Mouse (Mus musculus) myocyte (in vitro differentiated cells): ENCODE data around the gene Cyp4f14. TPM values are rescaled to one million over a fixed set of nuclear protein-coding genes. Genes with fewer than 3 reads are reported as not detected.

Experiments
- H3K27me3 ChIP-seq: one replicate; pipeline ENCODE4 v1.6.1; 2011; ENCODE audit not compliant: control insufficient read depth, insufficient read depth, insufficient read length
- H3K36me3 ChIP-seq: one replicate; pipeline ENCODE4 v1.6.1; 2011; ENCODE audit not compliant: control insufficient read depth, insufficient read depth
- H3K4me2 ChIP-seq: one replicate; pipeline ENCODE4 v1.6.1; 2011; ENCODE audit warnings: low read depth, control low read depth
- H3K4me3 ChIP-seq: one replicate; pipeline ENCODE4 v1.5.1; 2011; ENCODE audit warnings: mild to moderate bottlenecking, control low read depth, moderate library complexity
- H3K79me2 ChIP-seq: one replicate; pipeline ENCODE4 v1.6.1; 2011; ENCODE audit not compliant: control insufficient read depth, insufficient read depth
- H3ac ChIP-seq: one replicate; pipeline ENCODE4 v1.6.1; 2011; ENCODE audit not compliant: control insufficient read depth, insufficient read length
- CEBPB ChIP-seq: IDR thresholded peaks from 2 replicates; pipeline ENCODE4 v1.6.1; 2011; ENCODE audit warnings: mild to moderate bottlenecking, moderate library complexity; ENCODE audit not compliant: poor library complexity, insufficient read depth, severe bottlenecking
- E2F4 ChIP-seq: IDR thresholded peaks from one replicate; pipeline ENCODE4 v1.6.1; 2011; ENCODE audit warnings: mild to moderate bottlenecking, control low read depth, moderate library complexity; ENCODE audit not compliant: insufficient read depth
- MAX ChIP-seq: IDR thresholded peaks from one replicate; pipeline ENCODE4 v1.6.1; 2011; ENCODE audit warnings: low read depth, mild to moderate bottlenecking, control low read depth
- MYOD1 ChIP-seq, 3 experiments: IDR thresholded peaks; one replicate each; pipeline ENCODE4 v1.6.1; 2011; ENCODE audit warnings: control low read depth in 2 of 3, low read depth in 2 of 3, mild to moderate bottlenecking in 2 of 3, moderate library complexity in 1 of 3; ENCODE audit not compliant: insufficient read length in 2 of 3, control insufficient read depth in 1 of 3
- MYOG ChIP-seq, 3 experiments: IDR thresholded peaks; one replicate each; pipeline ENCODE4 v1.6.1; 2011; ENCODE audit warnings: control low read depth in 2 of 3, low read depth in 2 of 3, mild to moderate bottlenecking in 2 of 3; ENCODE audit not compliant: insufficient read length in 2 of 3, control insufficient read depth in 1 of 3, insufficient read depth in 1 of 3
- POLR2A ChIP-seq: IDR thresholded peaks from one replicate; pipeline ENCODE4 v1.6.1; 2011; ENCODE audit warnings: low read depth, mild to moderate bottlenecking, control low read depth, moderate library complexity; ENCODE audit not compliant: insufficient read length
- POLR2AphosphoS2 ChIP-seq: IDR thresholded peaks from one replicate; pipeline ENCODE4 v1.6.1; 2011; ENCODE audit warnings: low read depth, control low read depth; ENCODE audit not compliant: insufficient read length
- REST ChIP-seq: IDR thresholded peaks from one replicate; pipeline ENCODE4 v1.6.1; 2011; ENCODE audit warnings: mild to moderate bottlenecking, control low read depth, moderate library complexity; ENCODE audit not compliant: insufficient read depth, insufficient read length
- SRF ChIP-seq: IDR thresholded peaks from one replicate; pipeline ENCODE4 v1.6.1; 2011; ENCODE audit warnings: low read depth; ENCODE audit not compliant: control insufficient read depth, insufficient read length
- TCF12 ChIP-seq: IDR thresholded peaks from one replicate; pipeline ENCODE4 v1.6.1; 2011; ENCODE audit warnings: mild to moderate bottlenecking, control low read depth; ENCODE audit not compliant: poor library complexity, insufficient read depth, severe bottlenecking
- TCF3 ChIP-seq: IDR thresholded peaks from one replicate; pipeline ENCODE4 v1.6.1; 2011; ENCODE audit warnings: low read depth, control low read depth; ENCODE audit not compliant: insufficient read length
- USF1 ChIP-seq: IDR thresholded peaks from one replicate; pipeline ENCODE4 v1.6.1; 2011; ENCODE audit warnings: low read depth, mild to moderate bottlenecking, control low read depth, moderate library complexity
- polyA plus RNA-seq: library from polyadenylated mRNA; unstranded; fragments of >200 nt; fragmentation: generic; extraction: Trizol; gene quantifications from one replicate; pipeline ENCODE4 v1.2.1, GENCODE M21; 2012; ENCODE audit warnings: missing spikeins

Gene Cyp4f14
- polyA plus RNA-seq, 1 experiment = 0.02 TPM

GRCm38 (mm10) chr17:32939831-32940230 is 22.7 kb upstream of the Cyp4f14 start:
- Histone ChIP-seq H3K36me3 (no peaks in the 10 kb centered on the region), H3ac (no peak overlapping the region), H3K79me2 (no peaks in the 10 kb centered on the region), H3K27me3 (no peaks in the 10 kb centered on the region), H3K4me2 (no peak overlapping the region), H3K4me3 (no peak overlapping the region)
- TF ChIP-seq TCF3 (no peak), SRF (no peak), USF1 (no peak), MAX (no peak), MYOD1 (IDR thresholded peaks at IDR 0.05; ENCODE audit: control insufficient read depth in 1 of 3, insufficient read length in 2 of 3, low read depth in 2 of 3) (no peak)

GRCm38 (mm10) chr17:32927803-32928202 is 10.7 kb upstream of the Cyp4f14 start:
- no peaks in the 10 kb centered on the region for H3K27me3 ChIP-seq
- no peaks in the 10 kb centered on the region for H3K79me2 ChIP-seq
- H3ac ChIP-seq = no peak overlapping the region
- no peak overlapping the region for H3K4me3 ChIP-seq
- no peak for TF ChIP-seq REST
- no peak for TF ChIP-seq TCF3
- no peak for TF ChIP-seq MAX
- TF ChIP-seq CEBPB = no peak
- TF ChIP-seq TCF12 = no peak
- TF ChIP-seq POLR2A = no peak
- no peak for TF ChIP-seq MYOG (IDR thresholded peaks at IDR 0.05; ENCODE audit: control insufficient read depth in 1 of 3, insufficient read depth in 1 of 3, insufficient read length in 2 of 3, low read depth in 2 of 3)
- no peak for TF ChIP-seq MYOD1 (IDR thresholded peaks at IDR 0.05; ENCODE audit: control insufficient read depth in 1 of 3, insufficient read length in 2 of 3, low read depth in 2 of 3)
- H3K4me2 ChIP-seq = no peak overlapping the region
- no peaks in the 10 kb centered on the region for H3K36me3 ChIP-seq

- no peaks in the 10 kb centered on the region for H3K27me3 ChIP-seq
- no peak overlapping the region for H3K4me3 ChIP-seq
- no peak overlapping the region for H3ac ChIP-seq
- H3K36me3 ChIP-seq = no peaks in the 10 kb centered on the region
- TF ChIP-seq USF1 = no peak
- no peak for TF ChIP-seq CEBPB
- TF ChIP-seq TCF3 = no peak
- no peak for TF ChIP-seq REST
- TF ChIP-seq MAX = no peak
- no peak for TF ChIP-seq POLR2A
- no peak for TF ChIP-seq E2F4
- H3K4me2 ChIP-seq = no peak overlapping the region
- no peaks in the 10 kb centered on the region for H3K79me2 ChIP-seq
Observed at GRCm38 (mm10) chr17:32924658-32925312, 7.6 kb upstream of the Cyp4f14 start.

- TF ChIP-seq E2F4 = no peak
- TF ChIP-seq POLR2AphosphoS2 = no peak
- TF ChIP-seq SRF = no peak
- no peak for TF ChIP-seq CEBPB
- TF ChIP-seq POLR2A = no peak
- no peak for TF ChIP-seq USF1
- no peak for TF ChIP-seq TCF3
- no peak for TF ChIP-seq TCF12
- TF ChIP-seq REST = no peak
- TF ChIP-seq MYOG (IDR thresholded peaks at IDR 0.05; ENCODE audit: control insufficient read depth in 1 of 3, insufficient read depth in 1 of 3, insufficient read length in 2 of 3, low read depth in 2 of 3) = no peak
- TF ChIP-seq MYOD1 (IDR thresholded peaks at IDR 0.05; ENCODE audit: control insufficient read depth in 1 of 3, insufficient read length in 2 of 3, low read depth in 2 of 3) = no peak
- TF ChIP-seq MAX = no peak
- H3K4me2 ChIP-seq = no peak overlapping the region
- no peak overlapping the region for H3K4me3 ChIP-seq
- H3ac ChIP-seq = no peak overlapping the region
- H3K27me3 ChIP-seq = no peaks in the 10 kb centered on the region
- H3K79me2 ChIP-seq = no peaks in the 10 kb centered on the region
- no peaks in the 10 kb centered on the region for H3K36me3 ChIP-seq
Observed at GRCm38 (mm10) chr17:32923681-32924080, 6.5 kb upstream of the Cyp4f14 start.

- no peak overlapping the region for H3ac ChIP-seq
- H3K4me3 ChIP-seq = no peak overlapping the region
- no peak overlapping the region for H3K4me2 ChIP-seq
- H3K79me2 ChIP-seq = no peaks in the 10 kb centered on the region
- no peak for TF ChIP-seq REST
- no peak for TF ChIP-seq CEBPB
- no peak for TF ChIP-seq USF1
- no peak for TF ChIP-seq MYOD1 (IDR thresholded peaks at IDR 0.05; ENCODE audit: control insufficient read depth in 1 of 3, insufficient read length in 2 of 3, low read depth in 2 of 3)
- TF ChIP-seq POLR2AphosphoS2 = no peak
- no peak for TF ChIP-seq TCF12
- no peak for TF ChIP-seq TCF3
- no peak for TF ChIP-seq MAX
- no peak for TF ChIP-seq E2F4
- TF ChIP-seq POLR2A = no peak
- TF ChIP-seq MYOG (IDR thresholded peaks at IDR 0.05; ENCODE audit: control insufficient read depth in 1 of 3, insufficient read depth in 1 of 3, insufficient read length in 2 of 3, low read depth in 2 of 3) = no peak
- TF ChIP-seq SRF = no peak
- H3K27me3 ChIP-seq = no peaks in the 10 kb centered on the region
- H3K36me3 ChIP-seq = no peaks in the 10 kb centered on the region
Observed at GRCm38 (mm10) chr17:32919123-32919522, 2.0 kb upstream of the Cyp4f14 start.
